Comparison of ENCODE assay signal across 7 mouse cellular contexts in genomic region chr17:46549642-46550041, GRCm38 (mm10).
"Had no signal": no experiment of that assay in that cellular context is flagged by ENCODE, and none has a peak within 500 bp of the region (broad histone marks: within the 10 kb centered on the region; RNA-seq: fewer than 3 reads in every experiment).

No protein-coding gene starts in this region.

- ATAC-seq: liver, embryonic 12.5 days; midbrain, embryonic 15.5 days had no signal

- DNase-seq: right cerebral cortex, adult 18-20 months had no signal

- H3K9me3 ChIP-seq: liver, embryonic 12.5 days; liver, embryonic 15.5 days; lung, embryonic 15.5 days; midbrain, embryonic 12.5 days; midbrain, embryonic 15.5 days had no signal

- H3K27ac ChIP-seq: liver, embryonic 12.5 days; liver, embryonic 15.5 days; lung, embryonic 15.5 days; midbrain, embryonic 12.5 days; midbrain, embryonic 15.5 days; stomach, postnatal 0 days had no signal

- H3K9ac ChIP-seq: liver, embryonic 12.5 days; liver, embryonic 15.5 days; lung, embryonic 15.5 days; midbrain, embryonic 12.5 days; midbrain, embryonic 15.5 days had no signal

- H3K4me2 ChIP-seq: liver, embryonic 12.5 days; liver, embryonic 15.5 days; lung, embryonic 15.5 days; midbrain, embryonic 12.5 days; midbrain, embryonic 15.5 days had no signal

- H3K27me3 ChIP-seq: midbrain, embryonic 15.5 days had no signal

- H3K4me3 ChIP-seq: liver, embryonic 12.5 days; liver, embryonic 15.5 days; lung, embryonic 15.5 days; midbrain, embryonic 12.5 days; midbrain, embryonic 15.5 days had no signal
